Mouse (Mus musculus): ENCODE results near the gene Gm49378. TPM values are rescaled to one million over a fixed set of nuclear protein-coding genes. Genes with fewer than 3 reads are reported as not detected.

The Gm49378 gene
- polyA plus RNA-seq, 1 experiment: 0.89 TPM

GRCm38 (mm10) chr14:55629312-55629711 lies 8.4 kb downstream of the Gm49378 start:
- DNase-seq (ENCODE audit: low spot score): no peak

GRCm38 (mm10) chr14:55628077-55628827 lies 9.4 kb downstream of the Gm49378 start:
- DNase-seq (ENCODE audit: low spot score): no peak

GRCm38 (mm10) chr14:55618486-55619195 lies 19.1 kb downstream of the Gm49378 start:
- no peak for DNase-seq (ENCODE audit: low spot score)

- DNase-seq (ENCODE audit: low spot score): no peak
Measured at GRCm38 (mm10) chr14:55617822-55618221, 19.9 kb downstream of the Gm49378 start, which contains the start of gene Rec8. Gene Rec8 (plus strand): TSS chr14:55618037.

- no peak for DNase-seq (ENCODE audit: low spot score)
Measured at GRCm38 (mm10) chr14:55616844-55617243, 20.9 kb downstream of the Gm49378 start.

- no peak for DNase-seq (ENCODE audit: low spot score)
Measured at GRCm38 (mm10) chr14:55615876-55616275, 21.8 kb downstream of the Gm49378 start.

- no peak for DNase-seq (ENCODE audit: low spot score)
Measured at GRCm38 (mm10) chr14:55614565-55615178, 23.0 kb downstream of the Gm49378 start.

- no peak for DNase-seq (ENCODE audit: low spot score)
Measured at GRCm38 (mm10) chr14:55613346-55613745, 24.3 kb downstream of the Gm49378 start.

- no peak for DNase-seq (ENCODE audit: low spot score)
Measured at GRCm38 (mm10) chr14:55608339-55608738, 29.4 kb downstream of the Gm49378 start.

- DNase-seq (ENCODE audit: low spot score): no peak
Measured at GRCm38 (mm10) chr14:55605743-55606459, 31.8 kb downstream of the Gm49378 start.

- no peak for DNase-seq (ENCODE audit: low spot score)
Measured at GRCm38 (mm10) chr14:55604823-55605222, 32.9 kb downstream of the Gm49378 start.

- peak; percentile 67 for DNase-seq (ENCODE audit: low spot score)
Measured at GRCm38 (mm10) chr14:55603633-55604576, 33.8 kb downstream of the Gm49378 start.

- no peak for DNase-seq (ENCODE audit: low spot score)
Measured at GRCm38 (mm10) chr14:55603271-55603632, 34.4 kb downstream of the Gm49378 start, which contains the start of gene Irf9. Gene Irf9 (plus strand): TSS chr14:55603571.

GRCm38 (mm10) chr14:55598521-55599390 lies 38.9 kb downstream of the Gm49378 start:
- no peak for DNase-seq (ENCODE audit: low spot score)

- DNase-seq (ENCODE audit: low spot score): no peak
Measured at GRCm38 (mm10) chr14:55596036-55596690, 41.5 kb downstream of the Gm49378 start.

GRCm38 (mm10) chr14:55592226-55592625 lies 45.5 kb downstream of the Gm49378 start:
- DNase-seq (ENCODE audit: low spot score): no peak

- peak; percentile 81 for DNase-seq (ENCODE audit: low spot score)
Measured at GRCm38 (mm10) chr14:55591331-55591891, 46.3 kb downstream of the Gm49378 start, which contains the start of gene Rnf31. Gene Rnf31 (plus strand): TSS chr14:55591708.

- DNase-seq (ENCODE audit: low spot score): peak; percentile 75
Measured at GRCm38 (mm10) chr14:55590748-55591330, 46.9 kb downstream of the Gm49378 start, which contains the start of gene Psme2. Gene Psme2 (minus strand): TSS chr14:55591113.

Measured in urinary bladder, adult 2 months (tissue).